Mouse (Mus musculus): ENCODE measurements around the gene Stambpl1. TPM values are rescaled to one million over a fixed set of nuclear protein-coding genes. Genes with fewer than 3 reads are reported as not detected.
"Not testable (repeated sequence)": the region's sequence is repeated elsewhere in the genome, so short reads cannot be mapped to it uniquely, and the experiment has no call there.

Gene Stambpl1
- total RNA-seq, 2 experiments from 2014 or later = 3.3 to 3.6 TPM

DNA sequence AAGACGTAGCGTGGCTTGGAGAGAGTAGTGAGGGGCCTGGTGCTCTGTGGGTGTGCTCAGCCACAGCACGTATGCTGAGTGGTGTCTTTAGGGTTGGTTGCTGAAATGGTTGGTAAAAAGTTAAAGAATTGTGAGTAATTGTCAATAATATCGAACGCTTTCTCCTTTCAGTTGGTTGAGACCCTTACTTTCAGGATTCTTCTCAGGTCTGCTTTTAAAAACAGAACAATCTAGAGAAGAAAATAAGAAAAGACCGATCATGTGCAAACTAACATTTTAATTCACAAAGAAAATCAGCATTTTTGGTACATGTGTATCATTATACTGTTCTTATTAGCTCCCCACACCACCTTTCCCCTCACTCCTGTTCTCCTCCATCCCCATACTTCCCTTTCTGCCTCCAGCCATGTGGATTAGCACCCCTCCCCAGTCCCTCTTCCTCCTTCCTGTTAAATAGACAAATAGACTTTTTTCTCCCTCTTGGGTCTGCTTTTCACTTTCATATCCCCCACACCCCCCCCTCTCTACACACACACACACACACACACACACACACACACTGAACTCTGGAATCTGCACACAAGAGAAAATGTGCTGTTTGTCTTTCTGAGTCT lies 2.2 kb downstream of the Stambpl1 start:
- intact Hi-C loops (cut with DNase I) = no loop called here

DNA sequence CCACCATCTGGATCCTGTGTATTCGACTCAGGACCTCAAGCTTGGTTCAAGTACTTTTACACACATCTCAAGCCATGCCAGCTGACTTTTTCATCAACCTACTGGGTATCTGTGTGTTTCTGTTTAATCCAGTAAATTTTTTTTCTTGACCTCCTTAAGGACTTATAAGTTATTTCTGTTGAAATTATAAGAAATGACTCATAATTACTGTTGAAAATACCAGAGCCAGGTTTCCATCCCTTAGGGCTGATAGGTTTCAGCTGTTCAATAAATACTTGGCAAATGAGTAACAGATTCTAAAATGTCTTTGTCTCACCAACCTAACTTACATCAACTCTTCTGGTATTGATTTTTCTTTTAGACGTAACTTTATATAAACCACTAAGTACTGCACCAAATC lies 3.0 kb downstream of the Stambpl1 start:
- no peak for DNase-seq (ENCODE audit: low spot score)
- intact Hi-C loops (cut with DNase I) = no loop called here

More for the DNA sequence above, 2.2 kb downstream of the Stambpl1 start:
- no peak for DNase-seq (ENCODE audit: low spot score)

DNA sequence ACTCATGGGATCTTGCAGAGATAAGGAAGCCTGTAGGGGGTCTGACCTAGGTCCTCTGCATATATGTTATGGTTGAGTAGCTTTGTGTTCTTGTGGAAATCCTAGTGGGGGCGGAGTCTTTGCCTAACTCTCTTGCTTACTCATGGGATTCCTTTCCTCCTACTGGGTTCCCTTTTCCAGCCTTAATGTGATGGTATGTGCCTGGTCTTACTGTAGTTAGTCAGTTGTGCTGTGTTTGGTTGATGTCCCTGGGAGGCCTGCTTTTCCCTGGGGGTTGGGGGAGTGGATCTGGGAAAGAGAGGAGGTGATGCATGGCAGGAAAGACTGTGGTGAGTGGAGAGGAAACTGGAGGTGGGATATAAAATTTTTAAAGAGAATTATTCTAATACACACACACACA lies 6.0 kb downstream of the Stambpl1 start:
- intact Hi-C loops (cut with DNase I) = no loop called here
- DNase-seq (ENCODE audit: low spot score) = no peak

DNA sequence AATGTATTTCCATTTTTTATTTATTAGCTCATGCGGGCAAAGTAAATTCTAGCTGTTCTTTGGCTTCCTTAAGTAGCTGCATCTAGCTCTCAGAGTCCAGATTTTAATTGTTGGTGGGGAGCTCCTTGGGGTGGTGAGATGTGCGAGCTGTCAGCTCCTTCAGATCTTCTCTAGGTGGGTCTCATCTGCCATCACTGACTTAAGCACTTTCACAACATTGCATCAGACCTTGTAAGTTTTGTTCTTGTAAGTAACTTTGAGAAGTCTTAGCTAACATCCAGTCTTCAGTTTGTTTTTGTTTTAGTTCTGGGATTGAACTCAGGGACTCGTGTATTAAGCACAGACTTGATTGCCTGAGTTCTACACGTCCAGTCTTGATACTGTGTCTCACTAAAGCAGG lies 6.9 kb downstream of the Stambpl1 start:
- DNase-seq (ENCODE audit: low spot score) = no peak
- intact Hi-C loops (cut with DNase I) = no loop called here

DNA sequence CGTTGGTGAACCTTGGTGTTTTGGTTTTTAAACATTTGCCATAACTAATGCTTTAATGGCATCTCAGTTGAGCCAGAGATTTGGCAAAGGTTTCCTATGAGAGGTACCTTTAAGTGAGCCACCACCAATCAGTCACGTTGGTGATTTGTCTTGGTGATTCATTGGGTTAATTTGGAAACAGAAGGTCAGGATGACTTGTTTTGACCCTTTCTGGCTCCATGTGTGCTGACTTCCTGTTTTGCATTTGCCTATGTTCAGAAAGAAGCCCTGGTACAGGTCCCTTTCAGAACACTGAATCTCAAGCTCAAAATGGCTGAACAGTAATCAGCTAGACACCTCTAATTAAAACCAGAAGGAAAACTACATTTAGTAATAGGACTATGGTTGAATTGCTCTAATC lies 7.5 kb downstream of the Stambpl1 start:
- no peak for DNase-seq (ENCODE audit: low spot score)
- intact Hi-C loops (cut with DNase I) = no loop called here

DNA sequence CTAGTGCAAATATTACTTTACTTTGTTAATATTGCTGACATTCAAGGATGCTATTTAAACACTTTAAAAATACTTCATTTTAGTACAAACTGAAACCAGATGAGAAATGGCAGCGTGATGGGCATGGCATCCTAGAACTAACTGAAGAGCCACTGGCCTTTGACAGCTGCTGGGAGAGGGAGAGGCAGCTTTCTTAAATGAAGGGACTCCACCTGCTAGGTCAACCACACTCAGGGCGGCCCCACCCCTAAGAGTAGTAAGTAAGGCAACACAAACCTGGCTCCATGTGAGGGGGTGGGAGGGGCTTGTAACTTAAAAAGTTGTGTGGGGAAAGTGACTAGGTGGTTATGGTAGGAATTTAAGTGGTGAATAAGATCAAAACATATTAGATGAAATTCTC lies 10.6 kb downstream of the Stambpl1 start:
- intact Hi-C loops (cut with DNase I) = no loop called here
- no peak for DNase-seq (ENCODE audit: low spot score)

DNA sequence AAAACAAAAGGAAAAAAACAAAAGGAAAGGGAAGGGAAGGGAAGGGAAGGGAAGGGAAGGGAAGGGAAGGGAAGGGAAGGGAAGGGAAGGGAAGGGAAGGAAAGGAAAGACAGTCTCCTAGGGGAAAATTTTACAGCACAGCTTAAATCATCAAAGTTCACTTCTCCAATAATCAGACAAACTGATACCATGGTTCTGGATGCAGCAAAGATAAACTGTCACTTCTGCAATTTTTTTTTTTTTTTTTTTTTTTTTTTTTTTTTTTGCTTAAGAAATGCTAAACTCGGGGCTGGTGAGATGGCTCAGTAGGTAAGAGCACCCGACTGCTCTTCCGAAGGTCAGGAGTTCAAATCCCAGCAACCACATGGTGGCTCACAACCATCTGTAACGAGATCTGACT lies 14.1 kb downstream of the Stambpl1 start:
- DNase-seq (ENCODE audit: low spot score); intact Hi-C loops (cut with DNase I): not testable (repeated sequence)

DNA sequence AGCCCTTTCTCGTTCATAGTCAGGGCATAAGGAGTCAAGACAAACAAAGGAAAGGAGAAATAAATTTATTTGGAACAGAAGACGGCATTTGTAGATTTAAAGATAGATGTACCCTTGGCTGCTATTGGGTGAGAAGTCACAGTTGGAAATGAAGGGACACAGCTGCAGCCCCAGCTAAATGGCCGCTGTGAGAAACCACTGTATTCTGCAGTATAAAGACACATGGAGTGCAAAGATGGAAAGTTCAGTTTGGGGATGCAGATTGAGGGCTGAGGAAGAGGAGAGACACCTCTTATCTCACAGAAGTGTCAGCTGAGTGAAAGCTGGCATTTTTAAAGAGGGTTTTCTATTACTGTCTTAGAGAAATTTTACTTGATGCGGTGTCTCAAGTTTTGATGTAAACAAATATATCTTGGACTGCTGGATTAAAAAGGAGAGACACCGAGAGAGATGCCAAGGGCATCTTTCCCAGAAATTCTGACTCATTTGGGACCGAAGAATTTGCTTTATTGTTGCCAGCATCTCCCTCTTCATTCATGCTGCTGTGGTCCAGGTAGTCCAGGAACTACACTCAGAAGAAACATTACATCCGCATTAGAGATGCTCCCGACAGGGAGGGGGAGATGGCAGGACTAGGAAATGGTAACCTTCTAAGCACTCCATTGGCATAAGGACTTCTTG lies 14.9 kb downstream of the Stambpl1 start:
- intact Hi-C loops (cut with DNase I) = no loop called here
- DNase-seq (ENCODE audit: low spot score) = peak; percentile 6

DNA sequence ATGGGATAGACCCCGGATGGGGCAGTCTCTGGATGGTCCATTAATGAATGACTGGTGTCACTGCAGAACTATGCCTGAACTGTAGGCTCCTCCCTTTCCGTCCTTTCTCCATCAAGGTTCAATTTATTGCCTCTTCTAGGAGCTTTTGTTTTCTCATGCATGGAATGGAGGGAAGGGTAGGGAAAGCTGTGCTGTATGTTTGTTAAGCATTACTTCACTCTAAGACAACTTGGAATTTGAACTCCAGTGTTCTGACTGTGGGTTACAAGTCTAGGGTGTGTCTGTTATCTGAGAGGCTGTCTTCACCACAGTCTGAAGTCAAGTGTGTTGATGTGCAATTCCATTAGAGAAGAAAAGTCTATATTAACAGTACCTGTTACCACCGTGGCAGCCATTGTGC lies 17.0 kb downstream of the Stambpl1 start:
- no peak for DNase-seq (ENCODE audit: low spot score)
- intact Hi-C loops (cut with DNase I) = no loop called here

DNA sequence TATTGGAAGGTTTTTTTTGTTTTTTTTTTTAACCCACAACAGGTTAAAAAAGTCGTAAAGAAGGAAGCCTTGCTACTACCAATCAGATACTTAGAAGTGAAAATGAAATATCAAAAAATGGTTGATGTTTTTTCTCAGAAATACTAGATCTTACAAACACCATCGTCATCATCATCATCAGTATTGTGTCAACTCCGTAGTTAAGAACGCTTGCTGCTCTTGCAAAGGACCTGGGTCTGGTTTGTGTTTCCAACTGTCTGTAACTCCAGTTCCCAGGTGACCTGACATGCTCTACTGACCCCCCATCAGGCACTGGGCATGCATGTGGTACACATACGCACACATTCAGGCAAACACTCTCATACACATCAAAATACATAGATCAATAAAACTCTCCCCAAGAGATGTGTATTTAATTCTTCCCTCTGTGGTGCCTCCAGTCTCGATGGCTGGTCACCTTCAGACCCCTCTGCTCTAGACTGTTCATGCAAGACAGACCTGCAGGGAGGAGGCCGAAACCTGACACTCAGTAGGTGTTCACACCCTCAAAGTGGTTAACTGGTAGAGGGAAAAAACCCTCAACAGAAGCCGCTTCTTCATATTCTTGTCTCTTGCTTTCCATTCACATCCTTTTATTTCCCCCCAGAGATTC lies 18.0 kb downstream of the Stambpl1 start:
- DNase-seq (ENCODE audit: low spot score) = no peak
- intact Hi-C loops (cut with DNase I) = no loop called here

DNA sequence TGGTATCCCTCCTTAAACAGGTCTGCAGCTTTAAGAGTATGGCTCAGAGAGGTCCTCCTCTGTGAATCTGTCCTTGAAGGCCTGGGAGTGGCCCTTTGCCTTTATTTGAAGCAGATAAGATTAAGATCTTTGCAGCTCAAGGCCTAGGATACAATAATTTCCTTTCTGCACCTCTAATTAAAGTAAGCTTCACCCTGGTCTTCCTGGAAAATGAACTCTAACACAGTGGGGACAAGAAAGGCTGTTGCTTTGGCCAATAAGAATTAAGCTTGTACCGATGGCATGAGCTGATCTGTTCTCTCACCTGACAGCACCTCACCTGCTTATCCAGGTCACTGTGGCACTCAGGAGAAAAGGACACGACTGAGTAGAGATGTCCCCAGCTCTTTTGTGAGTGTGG lies 18.8 kb downstream of the Stambpl1 start:
- intact Hi-C loops (cut with DNase I) = no loop called here
- DNase-seq (ENCODE audit: low spot score) = no peak

DNA sequence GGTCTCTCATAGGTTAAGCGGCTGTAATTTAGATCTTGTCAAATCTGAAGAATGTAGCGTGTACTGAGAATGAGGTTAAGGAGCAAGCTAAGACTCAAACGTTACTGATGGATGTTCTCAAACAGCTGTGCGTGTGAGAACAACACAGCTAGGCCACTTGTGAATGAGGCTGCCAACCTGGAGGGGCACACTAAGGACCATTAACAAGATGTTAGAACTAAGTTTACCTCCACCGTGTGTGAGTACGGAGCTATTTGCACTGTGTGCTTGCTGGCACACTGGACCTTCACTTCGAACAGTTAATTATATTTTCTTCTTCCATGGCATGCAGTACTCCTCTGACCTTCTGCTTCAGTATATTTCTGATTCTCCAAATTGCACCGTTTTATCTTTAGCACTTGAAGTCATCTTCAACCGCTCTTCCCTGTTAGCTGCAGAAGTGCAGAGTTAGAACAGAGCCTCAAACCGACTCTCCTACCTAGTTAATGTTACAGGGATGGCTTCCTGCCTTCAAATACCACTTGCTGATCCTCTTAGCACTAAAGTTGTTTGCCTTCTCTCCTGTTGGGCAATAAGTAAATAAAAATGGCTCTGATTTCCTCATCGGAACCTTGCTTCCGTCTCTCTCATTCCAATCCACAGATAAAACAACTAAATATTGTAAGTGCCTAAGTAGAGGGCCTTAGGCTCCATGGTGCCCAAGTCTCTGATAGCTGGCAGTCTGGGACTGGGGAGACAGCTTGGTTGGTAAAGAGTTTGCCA lies 20.6 kb downstream of the Stambpl1 start:
- intact Hi-C loops (cut with DNase I) = no loop called here
- DNase-seq (ENCODE audit: low spot score) = no peak

DNA sequence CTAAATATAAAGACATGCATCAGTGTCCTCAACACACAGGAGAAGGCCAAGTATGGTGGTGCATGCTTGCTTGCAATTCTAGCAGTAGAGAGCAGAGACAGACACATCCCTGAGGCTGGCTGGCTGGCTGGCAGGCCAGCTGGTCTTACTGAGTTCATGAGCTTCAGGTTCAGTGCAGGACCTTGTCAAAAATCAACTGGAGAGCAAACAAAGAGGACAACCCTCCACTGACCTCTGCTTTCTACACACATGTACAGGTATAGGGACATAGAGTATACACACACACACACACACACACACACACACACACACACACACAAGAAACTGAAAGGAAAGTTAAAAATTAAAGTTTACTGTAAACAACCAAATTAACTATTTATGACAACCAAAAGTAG lies 21.2 kb downstream of the Stambpl1 start:
- no peak for DNase-seq (ENCODE audit: low spot score)
- intact Hi-C loops (cut with DNase I) = no loop called here

DNA sequence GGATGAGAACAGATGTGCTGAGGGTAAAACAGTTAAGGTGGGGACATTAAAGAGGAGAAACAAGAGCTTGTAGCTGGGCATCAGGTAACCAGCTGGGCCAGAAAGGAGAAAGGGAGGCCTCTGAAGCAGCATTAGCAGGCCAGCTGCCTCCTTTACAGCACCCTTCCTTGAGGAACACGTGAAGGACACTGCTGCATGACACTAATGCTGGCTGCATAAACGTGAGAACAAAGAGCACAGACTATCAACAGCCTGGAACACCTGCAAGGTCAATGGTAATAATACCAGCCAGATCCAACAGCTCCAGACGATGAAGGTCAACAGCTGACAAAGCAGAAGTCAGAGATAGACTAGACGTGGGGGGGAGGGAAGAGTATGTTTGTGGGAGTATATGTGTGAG lies 22.1 kb downstream of the Stambpl1 start:
- intact Hi-C loops (cut with DNase I) = no loop called here
- no peak for DNase-seq (ENCODE audit: low spot score)

DNA sequence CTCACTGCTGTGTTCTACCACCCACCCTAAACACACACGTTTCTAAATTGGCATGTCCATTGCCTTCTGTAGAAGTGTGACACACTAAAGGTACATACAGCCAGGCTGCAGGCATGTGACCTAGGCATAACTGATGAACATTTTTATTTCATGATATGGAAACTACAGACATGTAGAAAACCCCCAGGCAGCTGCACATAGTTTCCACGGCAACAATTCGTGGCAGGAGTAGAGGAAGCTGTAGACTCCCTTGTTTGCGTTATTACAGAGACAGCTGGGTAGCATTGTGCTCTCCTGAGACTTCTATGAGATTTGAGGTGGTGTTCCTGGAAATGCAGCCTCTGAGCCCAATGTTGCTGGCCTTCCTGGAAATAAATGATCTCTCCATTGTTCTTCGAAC lies 24.9 kb downstream of the Stambpl1 start:
- intact Hi-C loops (cut with DNase I) = no loop called here
- no peak for DNase-seq (ENCODE audit: low spot score)

DNA sequence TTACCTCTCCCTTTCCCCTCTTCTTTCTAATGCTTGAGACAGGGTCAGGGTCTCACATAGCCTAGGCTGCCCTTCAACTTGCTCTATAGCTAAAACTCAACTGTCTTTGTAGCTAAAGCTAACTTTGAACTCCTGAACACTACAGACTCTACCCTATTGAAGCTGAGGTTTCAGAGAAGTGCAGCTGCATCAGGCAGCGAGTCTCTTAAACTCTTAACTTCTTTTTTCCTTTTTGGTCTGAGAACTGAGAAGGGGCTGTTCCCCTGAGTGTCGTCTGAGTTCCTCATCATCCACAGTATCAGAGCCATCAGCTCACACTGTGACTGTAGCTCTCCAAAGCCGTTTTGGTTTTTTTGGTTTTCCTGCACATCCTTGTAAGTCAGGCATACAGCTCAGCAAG lies 25.7 kb downstream of the Stambpl1 start:
- intact Hi-C loops (cut with DNase I) = no loop called here
- no peak for DNase-seq (ENCODE audit: low spot score)

DNA sequence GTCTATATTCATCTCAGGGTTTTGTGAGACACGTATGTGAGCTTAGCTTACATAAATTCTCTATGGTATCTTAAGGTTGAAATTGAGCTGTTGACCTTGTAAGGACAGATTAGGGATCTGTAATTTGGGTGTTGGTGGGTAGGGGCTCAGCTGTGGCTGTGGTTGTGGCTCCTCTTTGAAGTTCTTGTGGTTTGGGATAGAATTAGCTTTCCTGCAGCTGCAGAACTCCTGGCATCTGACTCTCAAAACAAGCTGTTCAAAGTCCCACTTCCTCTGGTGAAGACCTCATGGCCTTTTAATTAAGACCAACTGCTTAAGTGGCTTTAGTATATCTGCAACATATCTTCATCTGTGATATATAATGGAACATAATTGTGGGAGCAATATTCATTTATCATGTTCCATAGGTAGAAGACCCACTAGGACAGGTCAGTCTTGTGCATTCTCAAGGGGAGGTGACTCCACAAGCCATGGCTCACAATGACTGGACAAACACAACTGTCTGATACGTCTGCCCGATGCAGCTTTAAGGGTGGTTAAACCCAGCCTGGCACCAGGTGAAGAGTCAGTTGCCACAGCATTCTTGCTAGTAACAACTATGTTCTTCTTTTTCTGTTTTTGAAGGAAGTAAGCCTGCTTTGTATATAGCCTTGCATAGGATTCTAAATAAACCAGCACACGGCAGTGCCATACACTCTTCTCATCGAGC lies 27.4 kb downstream of the Stambpl1 start:
- intact Hi-C loops (cut with DNase I) = no loop called here

DNA sequence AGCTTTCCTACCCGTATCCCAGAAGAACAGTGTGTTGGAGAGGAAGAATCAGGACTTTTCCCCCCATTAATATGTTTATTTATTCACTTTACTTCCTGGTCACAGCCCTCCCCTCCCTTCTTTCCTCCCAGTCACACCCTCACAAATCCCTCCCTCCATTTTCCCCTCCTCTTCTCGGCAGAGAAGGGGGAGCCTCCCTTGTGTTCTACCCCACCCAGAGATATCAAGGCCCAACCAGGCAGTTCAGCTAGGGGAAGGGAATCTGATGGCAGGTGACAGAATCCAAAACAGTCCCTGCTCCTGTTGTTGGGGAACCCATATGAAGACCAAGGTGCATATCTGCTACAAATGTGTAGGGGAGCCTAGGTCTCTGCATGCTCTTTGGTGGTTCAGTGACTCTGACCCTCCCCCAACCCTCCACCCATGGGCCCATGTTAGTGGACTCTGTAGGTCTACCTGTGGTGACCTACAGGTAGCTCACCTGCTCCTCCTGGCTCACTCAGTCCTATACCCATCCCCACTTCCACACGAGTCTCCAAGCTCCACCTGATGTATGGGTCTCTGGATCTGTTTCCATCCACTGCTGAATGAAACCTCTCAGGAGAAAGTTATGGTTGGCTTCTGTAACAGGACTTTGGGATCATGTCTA lies 28.8 kb downstream of the Stambpl1 start:
- intact Hi-C loops (cut with DNase I) = no loop called here

More for the DNA sequence above, 27.4 kb downstream of the Stambpl1 start:
- DNase-seq (ENCODE audit: low spot score) = no peak

DNA sequence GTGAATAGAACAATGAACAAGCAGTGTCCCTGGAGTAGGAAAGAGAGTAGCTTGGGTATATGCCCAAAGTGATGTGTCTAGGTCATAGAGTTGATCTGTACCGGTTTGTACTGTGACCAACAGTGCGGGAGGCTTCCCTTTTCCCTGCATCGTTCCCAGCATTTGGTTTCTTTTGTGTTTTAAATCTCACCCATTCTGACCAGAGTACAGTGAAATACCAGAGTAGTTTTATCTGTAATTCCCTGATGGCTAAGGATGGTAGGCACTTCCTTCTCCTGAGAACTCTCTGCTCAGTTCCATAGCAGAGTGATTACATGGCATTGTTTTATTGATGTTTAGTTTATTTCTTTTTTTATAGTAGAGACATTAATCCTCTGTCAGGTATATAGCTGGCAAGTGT lies 30.8 kb downstream of the Stambpl1 start:
- intact Hi-C loops (cut with DNase I) = no loop called here
- no peak for DNase-seq (ENCODE audit: low spot score)

More for the DNA sequence above, 28.8 kb downstream of the Stambpl1 start:
- DNase-seq (ENCODE audit: low spot score) = no peak

DNA sequence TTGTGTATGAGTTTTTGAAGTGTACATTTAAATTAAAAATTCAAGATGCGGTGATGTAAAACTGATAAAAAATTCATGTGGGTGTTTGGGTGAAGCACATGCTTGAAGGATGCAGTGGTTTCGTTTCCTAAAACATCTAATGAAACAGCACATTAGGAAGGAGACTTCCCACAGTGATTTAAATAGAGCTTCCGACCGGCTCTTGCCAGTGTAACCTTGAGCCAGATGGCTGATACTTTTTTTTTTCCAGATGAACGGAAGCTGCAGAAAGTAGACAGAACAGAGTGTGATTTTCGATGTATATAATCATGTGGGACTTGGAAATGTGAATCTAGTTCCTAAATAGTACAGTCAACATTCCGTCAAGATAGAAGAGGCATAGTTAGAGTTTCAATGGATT lies 39.6 kb downstream of the Stambpl1 start:
- intact Hi-C loops (cut with DNase I) = no loop called here
- no peak for DNase-seq (ENCODE audit: low spot score)

Measured in heart, postnatal 25 days (tissue).